Mouse (Mus musculus): ENCODE data around the gene Spg20.

DNA sequence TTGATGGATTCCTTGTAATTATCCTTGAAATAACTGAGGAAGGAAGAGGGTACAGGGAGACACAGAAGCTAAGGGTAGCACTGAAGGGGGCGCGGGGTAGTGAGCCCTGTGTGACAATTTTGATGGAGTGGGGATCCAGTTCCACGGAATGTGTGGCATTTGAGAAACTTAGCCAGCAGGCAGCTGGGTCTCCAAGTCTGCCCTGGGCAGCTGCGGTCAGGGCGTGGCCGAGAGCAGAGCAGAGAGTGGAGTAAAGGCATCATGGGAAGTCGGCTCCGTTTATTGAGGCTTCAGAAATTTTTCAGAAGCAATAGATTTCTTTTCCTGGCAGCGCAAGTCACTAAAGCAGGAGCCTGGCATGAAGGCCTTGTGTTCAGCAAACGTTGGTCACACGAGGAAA is 12.9 kb upstream of the Spg20 start:
- TF ChIP-seq TAL1 (IDR thresholded peaks at IDR 0.05; ENCODE audit: low read length) (no peak), GATA1 (IDR thresholded peaks at IDR 0.05; ENCODE audit: low read length) (no peak)

Data from erythroblast, embryonic 14.5 days (primary cell).